Mouse (Mus musculus) intestine, postnatal 0 days (tissue): ENCODE data around the gene Tmc4. TPM values are rescaled to one million over a fixed set of nuclear protein-coding genes. Genes with fewer than 3 reads are reported as not detected.
"Not testable (repeated sequence)": the region's sequence is repeated elsewhere in the genome, so short reads cannot be mapped to it uniquely, and the experiment has no call there.

Experiments
- ATAC-seq: fragments of 200-750 bp; cut with Nextera tagmentation; 2 replicates; pipeline ENCODE4 v1.8.0; 2017; ENCODE audit warnings: mild to moderate bottlenecking, moderate TSS enrichment, moderate library complexity
- H3K27ac ChIP-seq: fragments of 300-500 bp; sonication (generic); 2 replicates; pipeline ENCODE4 v1.5.1; 2014; ENCODE audit warnings: mild to moderate bottlenecking, low read depth, low read length, moderate library complexity
- H3K27me3 ChIP-seq: fragments of 300-500 bp; sonication (generic); replicated peaks from 2 replicates; pipeline ENCODE4 v1.6.1; 2014; ENCODE audit warnings: low read length, mixed read lengths; ENCODE audit not compliant: control insufficient read depth, insufficient read depth
- H3K36me3 ChIP-seq: fragments of 300-500 bp; sonication (generic); 2 replicates; pipeline ENCODE4 v1.6.1; 2014; ENCODE audit warnings: mild to moderate bottlenecking, moderate library complexity; ENCODE audit not compliant: control insufficient read depth, insufficient read depth
- H3K4me1 ChIP-seq: fragments of 300-500 bp; sonication (generic); replicated peaks from 2 replicates; pipeline ENCODE4 v1.6.1; 2014; ENCODE audit warnings: antibody characterized with exemption, low read length, mixed read lengths; ENCODE audit not compliant: control insufficient read depth, insufficient read depth
- H3K4me2 ChIP-seq: fragments of 300-500 bp; sonication (generic); replicated peaks from 2 replicates; pipeline ENCODE4 v1.6.1; 2014; ENCODE audit warnings: low read depth, mild to moderate bottlenecking, moderate library complexity
- H3K4me3 ChIP-seq: fragments of 300-500 bp; sonication (generic); 2 replicates; pipeline ENCODE4 v1.5.1; 2014; ENCODE audit warnings: low read depth, low read length
- H3K9ac ChIP-seq: fragments of 300-500 bp; sonication (generic); 2 replicates; pipeline ENCODE4 v1.6.1; 2014; ENCODE audit warnings: mild to moderate bottlenecking, low read depth, low read length
- H3K9me3 ChIP-seq: fragments of 300-500 bp; sonication (generic); 2 replicates; pipeline ENCODE4 v1.6.1; 2016; ENCODE audit warnings: mixed run types; ENCODE audit not compliant: control insufficient read depth
- CTCF ChIP-seq: sonication (generic); IDR thresholded peaks from 2 replicates; pipeline ENCODE4 v1.5.1; 2016; ENCODE audit warnings: low read depth, mild to moderate bottlenecking, control low read depth, antibody characterized with exemption, moderate library complexity
- WGBS: fragments of 180-500 bp; shearing (Covaris S2); extraction: QIAGEN DNeasy Blood & Tissue Kit; methylation state at CpG from one replicate; pipeline ENCODE4 v1.1.7; 2014; 5-methylcytosine and 5-hydroxymethylcytosine counted together
- polyA plus RNA-seq: library from polyadenylated mRNA; unstranded; fragments of >200 nt; fragmentation: Nextera tagmentation; extraction: Ambion mirVana; gene quantifications from 2 replicates; pipeline ENCODE4 v1.2.1, GENCODE M21; 2015

Tmc4 gene
- polyA plus RNA-seq, 1 experiment from 2014 or later: 100 TPM

GRCm38 (mm10) chr7:3704475-3704874 lies 27.1 kb upstream of the Tmc4 start:
- H3K4me3 ChIP-seq: peak overlapping the region; percentile 73
- ATAC-seq: peak; percentile 41

DNA sequence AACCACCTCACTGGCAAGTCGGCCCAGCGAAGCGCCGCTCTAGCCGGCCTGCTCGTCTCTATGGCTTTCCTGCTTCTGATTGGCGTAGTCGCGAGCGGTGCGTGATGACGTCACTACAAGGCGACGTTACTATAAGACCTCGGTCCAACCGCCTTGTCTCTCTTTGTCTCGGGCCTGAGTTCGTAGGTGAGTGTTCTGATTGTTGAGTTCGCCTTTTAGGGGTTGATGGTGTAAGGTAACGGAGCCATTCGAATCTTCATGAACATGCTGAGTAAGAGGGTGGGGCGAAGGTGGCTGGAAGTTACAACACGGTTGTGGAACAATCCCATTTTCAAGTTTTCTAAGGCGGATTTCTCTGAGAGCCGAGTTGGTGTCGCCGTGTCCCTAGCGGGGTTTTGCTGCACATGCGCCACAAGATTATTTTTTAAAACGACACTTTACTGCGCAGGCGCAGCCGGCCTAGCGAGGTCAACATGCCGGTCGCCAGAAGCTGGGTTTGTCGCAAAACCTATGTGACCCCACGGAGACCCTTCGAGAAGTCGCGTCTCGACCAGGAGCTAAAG lies 26.6 kb upstream of the Tmc4 start, which contains the start of gene Rps9:
Gene Rps9, plus strand, starts transcription at position 115 of the 563 bp plus-strand sequence.
- Histone ChIP-seq H3K4me1 (peaks cover 5% of the 10 kb centered on the region; the same call in 1 of the 2 replicates), H3K9ac (peak within 1 kb of the TSS; percentile 74), H3K27me3 (no peaks in the 10 kb centered on the region), H3K27ac (peak within 1 kb of the TSS; percentile 92), H3K36me3 (peaks cover 25% of the 10 kb centered on the region), H3K9me3 (no peaks in the 10 kb centered on the region), H3K4me3 (peak within 1 kb of the TSS; percentile 73), H3K4me2 (peak within 1 kb of the TSS; percentile 71)
- peak; percentile 47 for TF ChIP-seq CTCF
- whole genome bisulfite sequencing: 1% methylated on average over 42 of the region's 42 CpGs
- peak; percentile 96 for ATAC-seq

More at GRCm38 (mm10) chr7:3704475-3704874, 27.1 kb upstream of the Tmc4 start:
- peak overlapping the region; percentile 74 for H3K9ac ChIP-seq
- H3K27me3 ChIP-seq: no peaks in the 10 kb centered on the region
- no peaks in the 10 kb centered on the region for H3K9me3 ChIP-seq
- H3K4me2 ChIP-seq: peak overlapping the region; percentile 71
- WGBS: under 1% methylated on average over 20 of the region's 20 CpGs
- H3K36me3 ChIP-seq: peaks cover 20% of the 10 kb centered on the region
- H3K27ac ChIP-seq: peak overlapping the region; percentile 92
- TF ChIP-seq CTCF: no peak
- H3K4me1 ChIP-seq: peaks cover 5% of the 10 kb centered on the region; the same call in 1 of the 2 replicates

DNA sequence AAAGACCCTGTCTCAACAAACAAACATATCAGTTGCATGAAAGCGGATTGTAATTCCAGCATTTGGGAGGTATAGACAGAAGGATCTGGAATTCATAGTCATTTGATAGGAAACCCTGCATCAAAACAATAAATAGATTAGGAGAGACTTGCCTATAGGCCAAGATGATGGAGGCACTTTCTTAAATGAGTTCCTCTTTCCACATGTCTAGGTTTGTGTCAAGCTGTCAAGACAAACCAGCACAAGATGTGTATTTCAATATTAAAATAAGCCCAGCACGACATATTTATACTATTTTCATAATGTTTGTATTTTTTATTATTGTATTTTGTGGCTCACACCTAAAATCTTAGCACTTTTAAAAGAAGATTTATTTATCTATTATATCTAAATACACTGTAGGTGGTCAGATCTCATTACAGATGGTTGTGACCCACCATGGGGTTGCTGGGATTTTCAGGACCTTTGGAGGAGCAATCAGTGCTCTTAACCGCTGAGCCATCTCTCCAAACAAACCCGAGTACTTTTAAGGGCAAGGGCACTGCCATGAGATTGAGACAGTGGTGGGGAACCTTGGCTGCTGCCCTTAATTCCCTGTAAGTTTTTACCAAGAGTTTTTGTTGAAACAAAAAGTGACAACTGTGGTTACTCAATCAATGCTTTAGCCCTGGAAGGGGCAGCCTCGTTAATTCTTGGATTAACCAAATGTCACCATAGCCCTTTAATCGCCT lies 26.0 kb upstream of the Tmc4 start:
- Histone ChIP-seq H3K4me3 (peak overlapping the region; percentile 73), H3K27me3 (no peaks in the 10 kb centered on the region), H3K36me3 (peaks cover 25% of the 10 kb centered on the region), H3K4me2 (peak overlapping the region; percentile 71), H3K27ac (peak overlapping the region; percentile 92), H3K9ac (peak overlapping the region; percentile 74), H3K9me3 (no peaks in the 10 kb centered on the region), H3K4me1 (peaks cover 5% of the 10 kb centered on the region; the same call in 1 of the 2 replicates)
- no peak for TF ChIP-seq CTCF
- 21% methylated on average over 6 of the region's 6 CpGs for WGBS
- peak; percentile 29; the same call in 1 of the 2 replicates for ATAC-seq

GRCm38 (mm10) chr7:3698471-3698870 lies 21.1 kb upstream of the Tmc4 start:
- Histone ChIP-seq H3K27me3 (no peaks in the 10 kb centered on the region), H3K36me3 (peaks cover 33% of the 10 kb centered on the region), H3K4me3 (no peak overlapping the region), H3K9me3 (no peaks in the 10 kb centered on the region), H3K4me1 (no peaks in the 10 kb centered on the region), H3K9ac (no peak overlapping the region), H3K27ac (no peak overlapping the region), H3K4me2 (no peak overlapping the region)
- no peak for ATAC-seq
- no peak for TF ChIP-seq CTCF
- WGBS: 93% methylated on average over 6 of the region's 6 CpGs

DNA sequence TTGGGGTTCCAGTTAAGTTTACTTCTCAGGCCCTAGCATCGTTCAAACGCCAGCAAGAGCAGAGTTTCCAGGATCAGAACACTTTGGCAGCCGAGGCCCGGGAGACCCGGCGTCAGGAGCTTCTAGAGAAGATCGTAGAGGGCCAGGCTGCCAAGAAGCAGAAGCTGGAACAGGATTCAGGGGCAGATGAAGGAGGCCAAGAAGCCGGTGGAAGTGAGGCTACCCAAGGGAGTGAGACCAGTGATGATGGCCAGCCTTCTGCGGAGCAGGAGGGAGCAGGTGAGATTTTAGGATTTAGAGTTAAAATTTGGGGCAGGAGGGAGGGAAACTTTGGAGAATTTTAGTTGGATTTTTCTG lies 17.6 kb upstream of the Tmc4 start:
- peak overlapping the region; percentile 94 for H3K4me2 ChIP-seq
- H3K27ac ChIP-seq: peak overlapping the region; percentile 90
- H3K27me3 ChIP-seq, ATAC-seq, H3K9me3 ChIP-seq, H3K4me1 ChIP-seq: not testable (repeated sequence)
- H3K9ac ChIP-seq: peak overlapping the region; percentile 73
- WGBS: 3% methylated on average over 9 of the region's 9 CpGs
- peaks cover 21% of the 10 kb centered on the region for H3K36me3 ChIP-seq
- peak overlapping the region; percentile 79 for H3K4me3 ChIP-seq

DNA sequence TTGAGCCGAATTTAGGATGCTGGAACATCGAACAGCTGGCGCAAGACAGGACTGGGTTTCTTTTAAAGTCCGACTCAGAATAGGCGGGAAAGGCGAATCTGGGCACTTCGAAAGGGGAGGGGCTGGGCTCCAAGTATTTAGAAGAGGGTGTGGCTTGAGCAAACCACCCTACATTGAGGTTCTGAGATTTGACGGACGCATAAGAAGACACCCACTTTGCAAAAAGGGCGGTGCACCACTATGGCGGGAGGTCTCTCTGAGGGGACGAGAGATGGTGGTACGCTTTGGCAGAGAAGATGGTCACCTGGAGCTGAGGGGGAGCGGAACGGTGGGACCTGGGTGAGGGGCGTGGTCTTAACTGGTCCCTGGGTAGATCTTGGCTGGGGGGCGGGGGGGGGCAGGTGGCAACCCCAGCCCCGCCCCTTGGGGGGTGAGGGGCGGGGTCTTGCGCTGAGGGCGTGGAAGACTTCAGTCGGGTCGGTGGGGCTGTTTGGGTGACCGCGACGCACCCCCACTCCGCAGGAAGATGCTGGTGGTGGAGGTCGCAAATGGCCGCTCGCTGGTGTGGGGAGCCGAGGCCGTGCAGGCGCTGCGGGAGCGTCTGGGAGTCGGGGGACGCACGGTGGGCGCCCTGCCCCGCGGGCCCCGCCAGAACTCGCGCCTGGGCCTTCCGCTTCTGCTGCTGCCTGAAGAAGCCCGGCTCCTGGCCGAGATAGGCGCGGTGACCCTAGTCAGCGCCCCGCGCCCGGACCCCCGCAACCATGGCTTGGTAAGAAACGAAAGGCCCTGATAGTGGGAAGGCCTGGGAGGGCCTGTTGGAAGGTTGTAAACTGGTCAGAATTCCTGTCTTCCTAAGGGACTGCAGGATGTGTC lies 17.0 kb upstream of the Tmc4 start:
- Histone ChIP-seq H3K27ac (peak overlapping the region; percentile 90), H3K4me1 (no peaks in the 10 kb centered on the region), H3K36me3 (peaks cover 19% of the 10 kb centered on the region), H3K9me3 (no peaks in the 10 kb centered on the region), H3K4me3 (peak overlapping the region; percentile 79), H3K27me3 (no peaks in the 10 kb centered on the region), H3K4me2 (peak overlapping the region; percentile 94), H3K9ac (peak overlapping the region; percentile 73)
- peak; percentile 30 for ATAC-seq
- under 1% methylated on average over 39 of the region's 55 CpGs for WGBS
- no peak for TF ChIP-seq CTCF
